Mouse (Mus musculus): ENCODE measurements around the gene Grik4. TPM values are rescaled to one million over a fixed set of nuclear protein-coding genes. Genes with fewer than 3 reads are reported as not detected.
A peak's percentile ranks its signal among the peaks of the same experiment; 100 is the strongest.

Gene Grik4
- total RNA-seq, 1 experiment from 2014 or later = not detected

GRCm38 (mm10) chr9:42908657-42909313 lies 35.5 kb downstream of the Grik4 start:
- peak; percentile 54; the same call in 1 of the 2 replicates for ATAC-seq (replicated peaks; ENCODE audit: low read depth, poor library complexity, severe bottlenecking)

- ATAC-seq (replicated peaks; ENCODE audit: low read depth, poor library complexity, severe bottlenecking) = no peak
Observed at GRCm38 (mm10) chr9:42906995-42907394, 37.3 kb downstream of the Grik4 start.

GRCm38 (mm10) chr9:42898091-42898591 lies 46.2 kb downstream of the Grik4 start:
- ATAC-seq (replicated peaks; ENCODE audit: low read depth, poor library complexity, severe bottlenecking) = no peak

- ATAC-seq (replicated peaks; ENCODE audit: low read depth, poor library complexity, severe bottlenecking) = peak; percentile 60
Observed at GRCm38 (mm10) chr9:42897361-42898051, 46.8 kb downstream of the Grik4 start.

GRCm38 (mm10) chr9:42896421-42897210 lies 47.7 kb downstream of the Grik4 start:
- peak; percentile 67 for ATAC-seq (replicated peaks; ENCODE audit: low read depth, poor library complexity, severe bottlenecking)

- ATAC-seq (replicated peaks; ENCODE audit: low read depth, poor library complexity, severe bottlenecking) = no peak
Observed at GRCm38 (mm10) chr9:42892765-42893164, 51.5 kb downstream of the Grik4 start.

GRCm38 (mm10) chr9:42887930-42888329 lies 56.4 kb downstream of the Grik4 start:
- ATAC-seq (replicated peaks; ENCODE audit: low read depth, poor library complexity, severe bottlenecking) = no peak

GRCm38 (mm10) chr9:42886112-42886766 lies 58.1 kb downstream of the Grik4 start:
- no peak for ATAC-seq (replicated peaks; ENCODE audit: low read depth, poor library complexity, severe bottlenecking)

- no peak for ATAC-seq (replicated peaks; ENCODE audit: low read depth, poor library complexity, severe bottlenecking)
Observed at GRCm38 (mm10) chr9:42885566-42885965, 58.7 kb downstream of the Grik4 start.

- ATAC-seq (replicated peaks; ENCODE audit: low read depth, poor library complexity, severe bottlenecking) = no peak
Observed at GRCm38 (mm10) chr9:42885123-42885522, 59.2 kb downstream of the Grik4 start.

GRCm38 (mm10) chr9:42883006-42883759 lies 61.1 kb downstream of the Grik4 start:
- no peak for ATAC-seq (replicated peaks; ENCODE audit: low read depth, poor library complexity, severe bottlenecking)

- 0 out of 2 replicates have a peak, but pooled peaks have one; percentile 24 for ATAC-seq (replicated peaks; ENCODE audit: low read depth, poor library complexity, severe bottlenecking)
Observed at GRCm38 (mm10) chr9:42882313-42882712, 62.0 kb downstream of the Grik4 start.

GRCm38 (mm10) chr9:42881040-42881439 lies 63.3 kb downstream of the Grik4 start:
- peak; percentile 67 for ATAC-seq (replicated peaks; ENCODE audit: low read depth, poor library complexity, severe bottlenecking)

GRCm38 (mm10) chr9:42878401-42878800 lies 65.9 kb downstream of the Grik4 start:
- no peak for ATAC-seq (replicated peaks; ENCODE audit: low read depth, poor library complexity, severe bottlenecking)

GRCm38 (mm10) chr9:42872885-42873284 lies 71.4 kb downstream of the Grik4 start:
- ATAC-seq (replicated peaks; ENCODE audit: low read depth, poor library complexity, severe bottlenecking) = no peak

- peak; percentile 91 for ATAC-seq (replicated peaks; ENCODE audit: low read depth, poor library complexity, severe bottlenecking)
Observed at GRCm38 (mm10) chr9:42871681-42872080, 72.6 kb downstream of the Grik4 start.

- ATAC-seq (replicated peaks; ENCODE audit: low read depth, poor library complexity, severe bottlenecking) = no peak
Observed at GRCm38 (mm10) chr9:42870257-42870656, 74.0 kb downstream of the Grik4 start.

GRCm38 (mm10) chr9:42868508-42868907 lies 75.8 kb downstream of the Grik4 start:
- ATAC-seq (replicated peaks; ENCODE audit: low read depth, poor library complexity, severe bottlenecking) = no peak

- no peak for ATAC-seq (replicated peaks; ENCODE audit: low read depth, poor library complexity, severe bottlenecking)
Observed at GRCm38 (mm10) chr9:42866650-42867049, 77.6 kb downstream of the Grik4 start.

Data from common myeloid progenitor, adult 5-6 weeks (primary cell).